Mouse (Mus musculus): ENCODE measurements around the gene Scp2. TPM values are rescaled to one million over a fixed set of nuclear protein-coding genes. Genes with fewer than 3 reads are reported as not detected.

Gene Scp2
- polyA plus RNA-seq, 1 experiment from 2014 or later = 363 TPM

- ATAC-seq (replicated peaks; ENCODE audit: low FRiP score, low read depth) (peak; percentile 25; the same call in 1 of the 2 replicates), DNase-seq (ENCODE audit: low spot score) (peak; percentile 40)
- Histone ChIP-seq H3K4me1 (replicated peaks; ENCODE audit: insufficient read depth, low read length) (peaks cover 14% of the 10 kb centered on the region; the same call in 1 of the 2 replicates), H3K27ac (no peak overlapping the region), H3K4me3 (replicated peaks; ENCODE audit: low read depth, low read length) (peak overlapping the region; percentile 57), H3K9me3 (replicated peaks; ENCODE audit: low read length) (no peaks in the 10 kb centered on the region), H3K4me2 (ENCODE audit: low read length) (peak overlapping the region; percentile 100), H3K9ac (ENCODE audit: low read depth, low read length) (peak overlapping the region; percentile 58), H3K36me3 (ENCODE audit: insufficient read depth, low read length) (no peaks in the 10 kb centered on the region), H3K27me3 (ENCODE audit: insufficient read depth, low read length) (peaks cover 18% of the 10 kb centered on the region)
- TF ChIP-seq CTCF (IDR thresholded peaks at IDR 0.05; ENCODE audit: low read depth) = no peak
- under 1% methylated on average over 84 of the region's 86 CpGs for WGBS
These were observed 113.1 kb downstream of the Scp2 start for GRCm38 (mm10) chr4:108031502-108032351.

GRCm38 (mm10) chr4:108030888-108031501 is 113.8 kb downstream of the Scp2 start:
- no peaks in the 10 kb centered on the region for H3K9me3 ChIP-seq (replicated peaks; ENCODE audit: low read length)
- no peak overlapping the region for H3K9ac ChIP-seq (ENCODE audit: low read depth, low read length)
- H3K27me3 ChIP-seq (ENCODE audit: insufficient read depth, low read length) = peaks cover 18% of the 10 kb centered on the region
- ATAC-seq (replicated peaks; ENCODE audit: low FRiP score, low read depth) (peak; percentile 31; the same call in 1 of the 2 replicates), DNase-seq (ENCODE audit: low spot score) (peak; percentile 3)
- H3K36me3 ChIP-seq (ENCODE audit: insufficient read depth, low read length) = no peaks in the 10 kb centered on the region
- TF ChIP-seq CTCF (IDR thresholded peaks at IDR 0.05; ENCODE audit: low read depth) = no peak
- H3K4me1 ChIP-seq (replicated peaks; ENCODE audit: insufficient read depth, low read length) = peaks cover 14% of the 10 kb centered on the region; the same call in 1 of the 2 replicates
- H3K4me3 ChIP-seq (replicated peaks; ENCODE audit: low read depth, low read length) = peak overlapping the region; percentile 57
- 3% methylated on average over 22 of the region's 22 CpGs for WGBS
- H3K4me2 ChIP-seq (ENCODE audit: low read length) = peak overlapping the region; percentile 100
- H3K27ac ChIP-seq = no peak overlapping the region

- peaks cover 10% of the 10 kb centered on the region; the same call in 1 of the 2 replicates for H3K4me1 ChIP-seq (replicated peaks; ENCODE audit: insufficient read depth, low read length)
- 62% methylated on average over 3 of the region's 3 CpGs for WGBS
These were observed 118.6 kb downstream of the Scp2 start for GRCm38 (mm10) chr4:108026193-108026592.

GRCm38 (mm10) chr4:108025269-108025668 is 119.5 kb downstream of the Scp2 start:
- Histone ChIP-seq H3K9me3 (replicated peaks; ENCODE audit: low read length) (no peaks in the 10 kb centered on the region), H3K27me3 (ENCODE audit: insufficient read depth, low read length) (peaks cover 1% of the 10 kb centered on the region; the same call in 1 of the 2 replicates), H3K4me2 (ENCODE audit: low read length) (0 out of 2 replicates have a peak overlapping the region, but pooled peaks have one; percentile 13), H3K4me3 (replicated peaks; ENCODE audit: low read depth, low read length) (no peak overlapping the region), H3K4me1 (replicated peaks; ENCODE audit: insufficient read depth, low read length) (peaks cover 3% of the 10 kb centered on the region; the same call in 1 of the 2 replicates), H3K27ac (peak overlapping the region; percentile 9; the same call in 1 of the 2 replicates), H3K9ac (ENCODE audit: low read depth, low read length) (no peak overlapping the region), H3K36me3 (ENCODE audit: insufficient read depth, low read length) (no peaks in the 10 kb centered on the region)
- WGBS = 12% methylated on average over 10 of the region's 10 CpGs
- ATAC-seq (replicated peaks; ENCODE audit: low FRiP score, low read depth) = peak; percentile 79
- no peak for TF ChIP-seq CTCF (IDR thresholded peaks at IDR 0.05; ENCODE audit: low read depth)
- DNase-seq (ENCODE audit: low spot score) = peak; percentile 42

More at GRCm38 (mm10) chr4:108026193-108026592, 118.6 kb downstream of the Scp2 start:
- H3K27ac ChIP-seq = 0 out of 2 replicates have a peak overlapping the region, but pooled peaks have one; percentile 9
- TF ChIP-seq CTCF (IDR thresholded peaks at IDR 0.05; ENCODE audit: low read depth) = no peak
- no peak overlapping the region for H3K9ac ChIP-seq (ENCODE audit: low read depth, low read length)
- ATAC-seq (replicated peaks; ENCODE audit: low FRiP score, low read depth) = no peak
- no peaks in the 10 kb centered on the region for H3K9me3 ChIP-seq (replicated peaks; ENCODE audit: low read length)
- H3K36me3 ChIP-seq (ENCODE audit: insufficient read depth, low read length) = no peaks in the 10 kb centered on the region
- H3K4me3 ChIP-seq (replicated peaks; ENCODE audit: low read depth, low read length) = no peak overlapping the region
- H3K27me3 ChIP-seq (ENCODE audit: insufficient read depth, low read length) = peaks cover 9% of the 10 kb centered on the region
- no peak for DNase-seq (ENCODE audit: low spot score)
- H3K4me2 ChIP-seq (ENCODE audit: low read length) = no peak overlapping the region

GRCm38 (mm10) chr4:108024641-108025040 is 120.2 kb downstream of the Scp2 start:
- Histone ChIP-seq H3K4me1 (replicated peaks; ENCODE audit: insufficient read depth, low read length) (0 out of 2 replicates have a peak, but pooled peaks cover 2% of the 10 kb centered on the region), H3K9ac (ENCODE audit: low read depth, low read length) (no peak overlapping the region), H3K27me3 (ENCODE audit: insufficient read depth, low read length) (no peaks in the 10 kb centered on the region), H3K27ac (peak overlapping the region; percentile 65; the same call in 1 of the 2 replicates), H3K9me3 (replicated peaks; ENCODE audit: low read length) (no peaks in the 10 kb centered on the region), H3K36me3 (ENCODE audit: insufficient read depth, low read length) (no peaks in the 10 kb centered on the region), H3K4me2 (ENCODE audit: low read length) (no peak overlapping the region), H3K4me3 (replicated peaks; ENCODE audit: low read depth, low read length) (no peak overlapping the region)
- DNase-seq (ENCODE audit: low spot score) = peak; percentile 57
- 28% methylated on average over 5 of the region's 5 CpGs for WGBS
- no peak for TF ChIP-seq CTCF (IDR thresholded peaks at IDR 0.05; ENCODE audit: low read depth)
- ATAC-seq (replicated peaks; ENCODE audit: low FRiP score, low read depth) = peak; percentile 88

GRCm38 (mm10) chr4:108023186-108023585 is 121.6 kb downstream of the Scp2 start:
- H3K27ac ChIP-seq = no peak overlapping the region
- H3K4me2 ChIP-seq (ENCODE audit: low read length) = no peak overlapping the region
- H3K4me1 ChIP-seq (replicated peaks; ENCODE audit: insufficient read depth, low read length) = 0 out of 2 replicates have a peak, but pooled peaks cover 2% of the 10 kb centered on the region
- ATAC-seq (replicated peaks; ENCODE audit: low FRiP score, low read depth) = no peak
- WGBS = 83% methylated on average over 4 of the region's 4 CpGs
- TF ChIP-seq CTCF (IDR thresholded peaks at IDR 0.05; ENCODE audit: low read depth) = no peak
- no peaks in the 10 kb centered on the region for H3K27me3 ChIP-seq (ENCODE audit: insufficient read depth, low read length)
- no peaks in the 10 kb centered on the region for H3K9me3 ChIP-seq (replicated peaks; ENCODE audit: low read length)
- H3K9ac ChIP-seq (ENCODE audit: low read depth, low read length) = no peak overlapping the region
- no peak overlapping the region for H3K4me3 ChIP-seq (replicated peaks; ENCODE audit: low read depth, low read length)
- H3K36me3 ChIP-seq (ENCODE audit: insufficient read depth, low read length) = no peaks in the 10 kb centered on the region
- no peak for DNase-seq (ENCODE audit: low spot score)

All from kidney, postnatal 0 days (tissue).